Mouse (Mus musculus) spleen, embryonic (tissue): ENCODE measurements around the gene P4hb.
"Not testable (repeated sequence)": the region's sequence is repeated elsewhere in the genome, so short reads cannot be mapped to it uniquely, and the experiment has no call there.

Experiments used
- CTCF ChIA-PET: fragments of 350-600 bp; sonication (Branson Sonifier 250); formaldehyde crosslinking; loops from one replicate; lab custom pipeline; 2022; lab: Charles Lee

Gene P4hb

DNA sequence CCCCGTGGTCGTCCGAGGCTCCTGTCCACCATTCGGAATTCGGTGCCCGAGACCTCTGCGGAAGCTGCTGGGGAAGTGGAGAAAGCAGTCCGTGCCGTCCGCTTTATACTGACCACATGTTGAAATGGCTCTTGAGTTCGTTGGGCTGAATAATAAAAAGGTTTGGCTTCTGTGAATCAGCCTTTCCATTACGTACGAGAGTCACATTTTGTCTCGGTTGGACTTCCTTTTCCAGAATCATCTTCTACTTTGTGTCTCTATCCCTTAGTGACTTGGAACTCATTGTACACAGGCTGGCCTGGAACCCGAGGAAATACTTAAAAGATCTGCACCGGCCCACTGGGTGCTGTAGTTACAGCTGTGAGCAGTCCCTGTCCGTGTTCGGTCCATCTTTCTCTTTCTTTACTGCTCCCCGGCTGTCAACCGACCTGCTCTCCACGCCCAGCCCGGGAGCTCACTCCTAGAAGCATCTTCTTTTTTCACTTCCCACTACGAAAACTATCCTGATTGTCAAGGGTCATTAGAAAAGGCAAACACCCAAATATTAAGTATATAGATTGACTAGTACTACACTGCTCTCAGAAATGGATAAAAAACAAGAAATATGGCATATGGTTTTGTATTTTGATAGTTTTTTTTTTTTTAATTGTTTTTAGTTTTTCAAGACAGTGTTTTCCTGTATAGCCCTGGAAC, 678 bp upstream of the P4hb start:
- CTCF ChIA-PET, result interaction anchor here (0.6 to 0.7 kb wide), 2 partner anchors 9 to 59 kb away, joined by 3 read pairs; no protein-coding TSS in a partner anchor

DNA sequence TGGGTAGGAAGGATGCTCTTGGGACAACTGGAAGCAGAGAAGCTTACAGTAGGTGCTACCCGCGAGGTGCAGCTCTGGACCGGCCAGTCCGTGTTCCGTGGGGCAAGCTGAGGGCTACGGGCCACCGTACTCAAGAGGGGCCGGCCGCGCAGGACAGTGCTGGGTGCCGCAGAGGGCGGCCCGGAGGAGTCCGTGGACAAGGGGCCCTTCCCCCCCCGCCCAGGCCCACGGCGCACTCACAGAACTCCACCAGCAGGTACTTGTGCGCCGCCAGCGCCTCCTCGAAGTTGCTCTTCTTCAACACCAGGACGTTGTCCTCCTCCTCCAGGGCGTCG, 669 bp downstream of the P4hb start:
- CTCF ChIA-PET, result interaction anchor here (0.6 to 1.0 kb wide), 2 partner anchors 8 to 21 kb away, joined by 4 read pairs; partner anchors contain the start of gene Ppp1r27

DNA sequence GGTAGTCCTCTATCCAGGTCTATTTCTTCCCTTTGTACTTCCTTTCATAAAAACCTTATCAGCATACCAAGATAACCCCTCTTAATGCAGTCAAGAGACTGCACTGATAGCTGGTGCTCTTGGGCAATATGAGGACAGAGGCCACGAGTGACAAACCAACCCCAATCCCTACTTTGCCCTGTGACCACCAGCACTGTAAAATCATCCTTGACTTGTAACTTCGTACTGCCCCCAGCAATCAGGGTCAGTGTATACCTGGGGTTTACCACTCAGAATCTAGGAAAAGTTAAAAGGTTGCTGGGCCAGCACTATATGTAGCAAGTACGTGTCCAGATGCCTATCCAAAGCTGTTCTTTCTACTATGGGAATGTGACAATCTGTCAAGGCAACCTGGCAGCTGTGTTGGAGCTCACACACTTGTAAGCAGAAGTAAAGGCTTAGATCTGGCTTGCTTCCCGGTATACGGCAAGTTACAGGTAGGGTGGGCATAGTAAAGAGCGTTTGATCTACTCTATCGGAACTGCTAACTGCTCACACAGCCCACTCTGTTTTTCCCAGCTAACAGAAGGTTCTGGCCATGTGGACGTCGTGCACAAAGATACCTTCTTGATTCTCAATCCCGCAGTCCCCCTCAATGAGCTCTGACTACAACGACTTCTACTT, 1.2 kb downstream of the P4hb start:
- CTCF ChIA-PET, result interaction anchor here (0.6 to 1.0 kb wide), 2 partner anchors 7 to 21 kb away, joined by 4 read pairs; partner anchors contain the start of gene Ppp1r27

DNA sequence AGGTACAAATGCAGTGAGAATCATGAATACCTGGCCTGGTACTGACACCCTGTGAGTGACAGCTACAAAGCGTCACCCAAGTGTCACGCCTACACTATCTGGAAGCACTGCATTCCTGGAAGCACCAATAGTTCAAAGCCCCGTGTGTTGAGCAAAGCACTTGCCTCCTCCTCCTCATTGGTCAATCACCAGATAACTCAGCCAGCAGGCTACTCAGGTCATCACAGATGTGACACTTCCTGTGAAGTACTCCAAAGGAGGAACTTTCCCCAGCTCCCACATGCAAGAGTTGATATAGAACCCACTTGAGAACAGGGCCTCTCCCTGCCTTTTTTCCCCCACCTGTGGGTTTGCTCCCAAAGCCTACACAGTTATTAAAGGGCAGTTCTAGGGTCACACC, 1.9 kb downstream of the P4hb start:
- CTCF ChIA-PET, result no interaction called here

DNA sequence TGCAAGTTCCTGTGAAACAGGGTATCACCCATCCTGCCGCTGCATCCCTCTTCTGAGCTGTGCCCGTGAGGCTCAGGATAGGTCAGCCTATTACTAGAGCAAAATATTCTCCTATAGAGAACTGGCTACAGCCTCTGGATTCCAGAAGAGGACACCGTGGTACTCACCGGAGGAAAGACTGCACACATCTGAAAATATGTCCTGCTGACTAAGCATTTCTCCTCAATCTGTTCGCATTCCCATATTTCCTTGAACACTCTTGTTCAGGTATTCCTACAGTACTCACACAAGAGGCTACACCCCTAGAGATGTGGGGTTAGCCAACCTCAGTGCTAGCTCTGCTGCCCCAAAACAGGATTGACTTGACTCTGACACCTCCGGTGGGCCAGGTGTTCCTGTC, 4.7 kb downstream of the P4hb start:
- CTCF ChIA-PET, result no interaction called here

DNA sequence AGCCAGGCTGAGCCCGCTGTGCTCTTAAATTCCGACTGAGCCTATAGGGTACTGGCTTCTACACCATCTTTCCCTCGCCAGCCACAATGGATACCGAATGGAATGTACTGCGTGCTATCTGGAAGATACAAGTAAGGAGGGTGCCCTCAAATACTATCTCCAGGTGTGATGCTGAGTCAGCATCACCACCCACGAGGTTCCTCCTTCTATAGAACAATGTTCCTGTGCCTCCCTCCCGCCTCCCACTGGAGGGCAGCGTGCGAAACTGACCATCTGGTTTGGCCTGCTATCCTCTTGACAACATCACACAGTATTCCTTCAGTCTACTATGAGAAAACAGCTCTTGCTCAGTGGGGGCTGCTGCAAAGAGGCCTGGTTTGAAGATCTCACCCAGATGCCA, 7.9 kb downstream of the P4hb start:
- CTCF ChIA-PET, result no interaction called here

DNA sequence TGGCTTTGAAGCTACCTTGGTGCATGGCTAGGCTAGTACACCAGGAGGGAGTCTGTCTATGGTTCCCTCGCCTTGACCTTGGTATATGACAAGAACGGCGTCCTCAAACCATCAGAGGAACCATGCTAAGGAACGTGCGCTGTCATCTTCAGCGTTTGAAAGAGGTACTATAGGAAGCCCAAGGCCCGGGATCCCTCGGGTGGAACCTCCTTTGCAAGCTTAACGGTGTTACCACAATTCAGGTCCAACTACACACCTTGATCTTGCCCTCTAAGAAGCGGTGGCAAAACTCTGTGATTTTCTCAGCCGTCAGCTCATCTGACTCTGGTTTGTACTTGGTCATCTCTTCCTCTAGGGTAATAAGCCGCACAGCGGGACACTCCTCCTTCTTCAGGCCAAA, 10.1 kb downstream of the P4hb start:
- CTCF ChIA-PET, result interaction anchor here (0.6 kb wide), 1 partner anchor 58 kb away, joined by 11 read pairs; no protein-coding TSS in a partner anchor

DNA sequence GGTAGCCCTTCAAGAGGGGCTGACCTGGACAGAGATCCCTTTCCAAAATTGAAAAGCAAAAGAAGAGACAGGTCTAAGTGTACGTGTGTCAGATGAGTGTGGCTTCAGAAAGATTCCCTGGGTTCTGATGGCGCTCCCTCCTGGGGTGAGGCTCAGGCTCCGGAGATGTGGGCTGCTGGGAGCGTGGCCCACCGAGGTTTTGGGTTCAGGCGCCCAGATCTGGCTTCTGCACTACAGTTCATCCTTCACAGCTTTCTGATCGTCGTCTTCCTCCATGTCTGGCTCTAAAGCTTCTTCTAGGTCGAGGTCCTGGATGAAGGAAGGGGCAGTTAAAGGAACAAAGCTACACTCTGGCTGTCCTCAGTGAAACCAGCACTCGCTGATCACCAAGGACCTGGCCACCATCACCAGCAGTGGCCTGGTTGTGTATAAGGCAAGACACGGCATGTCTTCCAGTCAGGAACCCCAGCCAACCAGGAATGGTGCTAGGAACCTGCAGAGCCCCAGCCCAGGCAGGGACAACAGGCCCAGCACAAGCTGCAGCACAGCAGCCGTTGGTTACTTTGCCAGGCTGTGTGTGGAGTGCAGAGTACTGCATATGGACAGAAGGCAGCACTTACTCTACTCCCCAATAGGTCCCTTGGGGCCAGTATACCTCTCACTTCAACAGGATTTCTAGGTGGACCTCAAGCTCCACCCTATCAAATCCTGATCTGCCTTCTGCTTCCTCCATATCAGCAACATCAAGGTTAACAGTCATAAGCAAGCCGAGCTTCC, 11.9 kb downstream of the P4hb start:
- CTCF ChIA-PET, result no interaction called here

DNA sequence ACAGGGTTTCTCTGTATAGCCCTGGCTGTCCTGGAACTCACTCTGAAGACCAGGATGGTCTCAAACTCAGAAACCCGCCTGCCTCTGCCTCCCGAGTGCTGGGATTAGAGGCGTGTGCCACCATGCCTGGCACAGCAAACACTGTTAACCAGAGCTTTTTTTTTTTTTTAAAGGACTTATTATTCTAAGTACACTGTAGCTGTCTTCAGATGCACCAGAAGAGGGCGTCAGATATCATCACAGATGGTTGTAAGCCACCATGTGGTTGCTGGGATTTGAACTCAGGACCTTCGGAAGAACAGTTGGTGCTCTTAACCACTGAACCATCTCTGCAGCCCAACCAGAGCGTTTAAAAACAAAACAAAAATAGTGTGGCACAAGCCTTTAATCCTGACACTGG, 14.2 kb downstream of the P4hb start:
- CTCF ChIA-PET, result not testable (repeated sequence)

DNA sequence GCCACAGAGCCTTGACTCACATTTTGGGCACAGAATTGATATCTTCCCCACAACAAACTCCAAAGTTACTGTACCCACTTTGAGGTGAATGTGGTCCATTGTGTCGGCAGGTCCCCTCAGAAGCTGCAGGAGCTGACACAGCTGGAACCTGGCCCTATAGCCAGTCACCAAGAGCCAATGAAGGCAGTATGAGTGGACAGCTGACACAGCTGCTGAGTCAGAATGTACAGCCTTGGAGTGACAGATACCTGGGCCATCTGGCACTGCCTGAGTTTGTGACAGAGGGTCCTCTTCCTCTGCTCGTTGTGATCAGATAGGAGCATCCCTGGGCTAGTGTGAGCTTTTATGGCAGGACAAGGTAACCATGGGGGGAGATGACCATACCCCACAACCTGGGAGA, 17.8 kb downstream of the P4hb start:
- CTCF ChIA-PET, result interaction anchor here (1.8 kb wide), 1 partner anchor 43 kb away, joined by 8 read pairs; no protein-coding TSS in a partner anchor

DNA sequence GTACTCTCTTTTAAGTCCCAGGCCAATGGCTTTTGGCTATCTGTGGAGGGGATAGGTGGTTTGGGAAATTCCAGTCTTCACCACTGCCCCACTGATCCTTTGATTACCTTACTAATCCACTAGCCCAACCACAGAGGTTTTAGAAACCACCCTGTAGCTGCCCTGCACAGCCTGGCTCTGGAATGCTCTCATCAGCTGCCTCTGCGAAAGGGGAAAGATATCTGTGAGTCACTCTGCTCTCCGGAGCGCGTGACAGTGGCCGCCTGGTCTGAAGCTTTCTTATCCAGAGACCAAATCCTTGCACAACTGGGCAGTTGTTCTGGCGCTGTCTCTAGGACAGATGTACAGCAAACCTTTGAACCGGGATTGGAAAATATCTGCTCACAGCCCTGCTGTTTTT, 18.2 kb downstream of the P4hb start:
- CTCF ChIA-PET, result interaction anchor here (1.8 kb wide), 1 partner anchor 42 kb away, joined by 8 read pairs; no protein-coding TSS in a partner anchor

DNA sequence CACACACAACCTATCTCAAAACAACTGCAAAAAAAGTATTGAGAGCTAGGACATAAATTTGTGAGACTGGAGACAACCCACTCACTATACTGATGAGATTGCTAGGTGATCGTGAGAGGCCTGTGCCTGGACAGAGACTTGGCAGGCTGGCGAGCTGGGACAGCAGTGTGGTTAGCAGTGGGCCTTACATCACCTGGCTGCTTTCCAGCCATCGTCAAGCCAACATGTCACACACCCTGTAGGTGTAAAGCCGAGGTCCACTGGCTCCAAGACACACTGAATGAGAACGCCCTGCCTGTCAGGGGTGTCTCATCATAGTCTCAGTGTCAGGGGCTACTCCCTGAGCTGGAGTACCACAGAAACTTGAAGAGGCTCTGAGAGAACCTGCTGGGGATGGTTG, 20.3 kb downstream of the P4hb start:
- CTCF ChIA-PET, result interaction anchor here (0.5 to 0.6 kb wide), 2 partner anchors 170 to 285 kb away, joined by 3 to 4 read pairs; no protein-coding TSS in a partner anchor

DNA sequence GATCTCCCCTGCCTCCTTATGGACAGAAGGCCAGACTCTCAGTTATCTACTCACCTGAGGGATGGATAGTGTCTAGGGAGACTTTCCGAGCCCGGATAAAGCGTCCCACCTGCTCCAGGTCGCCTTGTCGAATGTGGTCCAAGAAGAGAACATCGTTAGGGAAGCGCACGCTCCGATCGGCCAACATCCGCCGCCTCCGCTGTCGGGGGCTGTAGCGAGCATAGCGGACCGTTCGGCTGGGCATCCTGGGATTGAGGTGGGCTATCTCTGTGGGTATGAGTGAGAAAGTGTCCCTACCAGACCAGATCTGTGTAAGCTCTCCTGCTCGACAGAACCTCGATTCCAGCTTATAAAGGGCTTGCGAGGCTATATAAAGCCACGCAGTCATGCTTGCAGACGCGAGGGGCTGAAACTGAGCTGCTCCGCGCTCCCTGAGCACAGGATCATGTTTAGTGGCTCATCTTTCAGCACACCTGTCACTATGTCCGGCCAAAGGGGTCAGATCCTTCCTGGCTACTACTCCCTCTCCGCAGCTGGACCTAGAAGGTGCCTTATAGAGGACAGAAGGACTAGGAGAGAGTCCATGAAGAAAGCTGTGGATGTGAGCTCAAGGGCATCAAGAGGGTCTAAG, 22.1 kb downstream of the P4hb start, which contains the start of gene Ppp1r27:
TSS of gene Ppp1r27 (minus strand) at position 323 of the 631 bp plus-strand sequence.
- CTCF ChIA-PET, result interaction anchor here (0.9 kb wide), 1 partner anchor 21 kb away, joined by 4 read pairs; no protein-coding TSS in a partner anchor

DNA sequence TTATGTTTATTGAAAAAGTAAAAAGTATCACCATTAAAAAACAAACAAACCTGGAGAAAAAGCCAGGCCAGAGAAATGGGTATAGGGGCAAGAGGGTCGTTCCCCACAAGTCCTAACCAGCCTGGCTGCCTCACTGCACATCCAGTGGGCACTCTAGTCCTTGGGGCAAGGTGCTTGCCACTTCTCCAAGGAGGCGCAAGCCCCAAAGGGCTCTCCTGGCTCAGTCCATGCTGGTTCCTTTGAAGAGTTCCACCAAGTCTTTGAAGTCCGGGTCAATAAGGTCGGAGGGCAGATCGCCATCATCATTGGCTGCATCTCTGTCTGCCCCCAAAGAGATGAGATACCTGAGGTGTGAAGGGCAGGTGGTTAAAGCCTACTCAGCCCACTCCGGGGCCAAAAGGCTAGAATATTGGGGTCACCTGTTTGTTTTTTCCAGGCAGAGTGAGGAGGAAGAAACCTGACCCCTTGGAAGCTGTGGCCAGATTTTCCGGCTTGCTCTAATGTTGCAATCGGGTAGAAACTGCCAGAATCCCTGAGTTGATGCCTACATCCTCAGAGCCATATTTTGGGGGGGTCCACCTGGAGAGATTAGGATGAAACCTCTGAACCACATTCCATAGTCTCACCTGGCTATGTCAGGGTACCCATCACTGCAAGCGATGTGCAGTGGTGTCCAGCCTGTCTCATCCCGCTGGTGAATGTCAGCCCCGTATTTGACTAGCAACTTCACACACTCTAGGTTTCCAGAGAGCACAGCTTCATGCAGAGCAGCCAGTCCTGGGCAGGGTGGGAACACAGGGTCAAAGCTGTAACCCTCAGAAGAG, 22.9 kb downstream of the P4hb start:
- CTCF ChIA-PET, result interaction anchor here (0.7 to 0.9 kb wide), 2 partner anchors 22 to 206 kb away, joined by 3 to 4 read pairs; no protein-coding TSS in a partner anchor

DNA sequence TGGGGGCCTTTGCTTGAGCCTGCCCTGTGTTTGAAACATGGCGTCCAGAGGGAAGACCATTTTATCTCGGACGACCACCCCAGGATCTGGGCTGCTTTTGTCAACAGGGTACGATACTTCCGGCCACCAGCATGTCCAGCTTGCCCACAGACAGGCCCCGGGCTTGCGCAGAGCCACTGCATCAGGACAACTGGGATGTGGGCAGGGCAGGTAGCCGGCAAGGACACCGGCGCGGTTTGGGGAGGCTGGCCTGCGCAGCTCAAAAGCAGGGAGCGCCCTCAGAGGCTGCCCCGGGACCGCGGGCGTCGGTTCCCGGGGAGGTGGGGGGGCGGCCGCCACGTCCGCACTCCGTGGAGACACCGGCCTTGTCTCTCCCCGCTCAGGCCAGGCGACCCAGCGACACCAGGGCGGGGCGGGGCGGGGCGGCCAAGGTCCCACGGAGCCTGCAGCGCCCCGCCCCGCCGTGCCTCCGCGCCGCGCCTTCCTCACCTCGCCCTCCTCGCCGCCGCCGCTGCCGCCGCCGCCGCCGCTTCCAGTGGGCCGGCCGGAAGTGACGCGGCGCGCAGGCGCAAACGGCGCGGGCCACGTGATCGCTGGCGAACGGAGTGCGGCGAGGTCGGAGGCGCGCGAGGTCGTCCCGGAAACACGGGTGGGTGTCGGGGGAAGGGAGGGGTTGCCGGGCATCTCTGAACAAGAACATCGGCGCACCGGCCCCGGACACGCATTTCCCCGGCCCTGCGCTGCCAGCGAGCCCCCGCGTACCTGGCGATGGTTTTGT, 23.7 kb downstream of the P4hb start, which contains the start of gene Mcrip1:
TSS of gene Mcrip1 (minus strand) at position 560 of the 778 bp plus-strand sequence.
- CTCF ChIA-PET, result interaction anchor here (0.7 to 1.3 kb wide), 2 partner anchors 18 to 205 kb away, joined by 3 read pairs; no protein-coding TSS in a partner anchor

DNA sequence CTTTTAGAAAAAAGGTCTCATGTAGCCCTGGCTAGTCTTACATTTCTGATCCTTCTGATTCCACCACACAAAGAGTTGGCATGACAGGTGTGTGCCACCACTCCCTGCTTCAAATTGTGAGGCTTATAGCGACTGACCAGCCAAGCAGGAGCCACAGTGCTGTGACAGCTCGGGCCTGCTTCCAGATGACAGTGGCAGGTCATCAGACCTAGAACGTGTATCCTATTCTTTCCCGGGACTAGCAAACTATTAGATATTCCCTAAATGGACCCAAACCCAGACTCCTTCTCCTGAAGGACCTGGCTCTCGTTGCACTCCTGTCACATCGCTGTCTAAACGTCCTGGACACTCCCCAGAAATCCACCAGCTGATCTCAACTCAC, 24.3 kb downstream of the P4hb start:
- CTCF ChIA-PET, result interaction anchor here (1.3 kb wide), 1 partner anchor 18 kb away, joined by 3 read pairs; no protein-coding TSS in a partner anchor

DNA sequence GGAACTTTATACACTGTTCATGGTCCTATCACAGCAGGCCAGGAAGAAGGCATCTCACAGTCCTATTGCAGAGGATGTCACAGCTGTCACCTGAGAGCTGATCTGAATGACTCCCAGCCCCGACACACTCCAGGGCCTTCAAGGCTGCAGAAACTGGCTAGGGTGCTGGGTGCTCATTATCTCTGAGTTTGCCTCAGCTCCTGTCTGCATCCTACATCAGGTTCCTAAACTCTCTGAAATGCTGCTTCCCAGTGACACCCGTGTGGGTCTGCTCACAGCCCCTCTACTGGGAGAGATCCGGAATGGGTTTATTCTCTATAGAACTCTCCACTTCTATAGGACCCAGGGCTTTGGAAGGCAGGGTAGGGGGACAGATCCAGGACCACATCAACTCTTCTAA, 24.8 kb downstream of the P4hb start:
- CTCF ChIA-PET, result interaction anchor here (1.3 kb wide), 1 partner anchor 19 kb away, joined by 3 read pairs; no protein-coding TSS in a partner anchor

DNA sequence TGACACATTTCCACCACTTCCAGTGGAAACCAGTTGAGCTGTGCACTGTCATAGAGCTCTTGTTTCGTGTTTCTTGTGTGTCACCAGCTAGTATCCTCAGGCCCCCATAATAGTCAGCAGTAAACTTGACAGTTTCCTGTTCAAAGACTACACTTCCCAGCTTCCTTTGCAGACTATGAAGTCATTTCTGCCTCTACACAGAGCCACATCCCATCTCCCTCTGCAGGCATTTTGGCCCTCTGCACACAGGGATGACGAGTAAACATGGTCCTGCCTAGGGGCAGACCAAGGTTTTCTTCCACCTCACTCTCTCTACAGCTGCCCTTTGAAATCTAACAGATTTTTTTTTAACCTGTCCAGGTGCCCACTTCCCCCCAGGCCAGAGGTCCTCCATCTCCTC, 25.6 kb downstream of the P4hb start:
- CTCF ChIA-PET, result interaction anchor here (0.6 kb wide), 1 partner anchor 241 kb away, joined by 3 read pairs; no protein-coding TSS in a partner anchor

DNA sequence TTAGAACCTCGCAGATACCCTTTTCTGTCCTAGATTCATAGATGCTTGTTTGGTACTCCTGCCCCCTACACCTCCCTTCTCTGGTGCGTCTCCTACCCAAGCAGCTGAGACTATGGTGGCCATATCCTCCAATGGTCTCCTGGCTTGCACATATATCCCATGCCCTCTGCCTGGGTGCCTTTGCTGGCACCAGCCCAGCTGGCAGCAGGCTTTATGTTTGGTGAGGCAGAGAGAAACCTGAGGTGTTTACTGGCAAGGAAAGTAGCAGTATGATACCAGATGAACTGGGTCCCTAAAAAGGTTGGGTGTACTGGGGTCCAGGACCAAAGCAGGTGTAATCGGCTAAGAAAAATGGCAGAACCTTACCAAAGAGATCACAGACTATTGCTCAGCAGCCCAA, 27.1 kb downstream of the P4hb start:
- CTCF ChIA-PET, result no interaction called here
